Comparison of ENCODE assay signal across 11 mouse cellular contexts in the genomic region with DNA sequence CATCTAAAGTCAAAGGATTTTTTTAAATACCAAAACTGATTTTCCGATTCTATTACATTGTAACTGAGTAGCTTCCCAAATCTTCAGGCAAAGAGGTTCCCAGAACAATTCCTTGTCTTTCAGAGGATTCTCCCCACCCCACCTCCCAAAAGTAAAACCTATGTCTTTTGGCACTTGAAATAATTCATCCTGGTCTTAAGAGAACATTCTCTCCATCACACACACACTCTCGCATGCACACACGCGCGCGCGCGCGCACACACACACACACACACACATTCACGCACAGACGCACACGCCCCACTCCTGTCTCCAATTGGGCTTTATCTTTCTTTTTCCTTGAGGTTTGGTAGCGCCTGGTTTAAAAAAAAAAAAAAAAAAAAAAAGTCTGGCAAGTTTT. TPM values are rescaled to one million over a fixed set of nuclear protein-coding genes. Genes with fewer than 3 reads are reported as not detected.
DNase-seq lines count a peak whose midpoint lies in the region; ATAC-seq and TF ChIP-seq lines count a peak whose summit lies in the region.
"Had no signal": no experiment of that assay in that cellular context is flagged by ENCODE, and none has a peak within 500 bp of the region (broad histone marks: within the 10 kb centered on the region; RNA-seq: fewer than 3 reads in every experiment).

No protein-coding gene starts in this region.

- no peaks in the 10 kb centered on the region for H3K36me3 ChIP-seq in kidney, postnatal 0 days (ENCODE audit: insufficient read depth, low read length)
- no peaks in the 10 kb centered on the region for H3K36me3 ChIP-seq in forebrain, embryonic 12.5 days (replicated peaks)
- H3K36me3 ChIP-seq in limb, embryonic 10.5 days = no peaks in the 10 kb centered on the region

- 0 out of 2 replicates have a peak overlapping the region, but pooled peaks have one; percentile 24 for H3K4me3 ChIP-seq in kidney, postnatal 0 days (replicated peaks; ENCODE audit: low read depth, low read length)
- peak overlapping the region; percentile 33 for H3K4me3 ChIP-seq in forebrain, embryonic 12.5 days (replicated peaks)
- peak overlapping the region; percentile 57 for H3K4me3 ChIP-seq in limb, embryonic 10.5 days
- no peak overlapping the region for H3K4me3 ChIP-seq in cerebellum, adult 2 months (replicated peaks; ENCODE audit: insufficient read depth, low read depth, low read length)
- H3K4me3 ChIP-seq: myocyte had no signal

- TF ChIP-seq CTCF in kidney, postnatal 0 days (IDR thresholded peaks at IDR 0.05; ENCODE audit: low read depth) = no peak
- no peak for TF ChIP-seq CTCF in cerebellum, adult 2 months (IDR thresholded peaks at IDR 0.05; ENCODE audit: borderline replicate concordance, insufficient read depth, low read depth, low read length)

- peaks cover 4% of the 10 kb centered on the region; the same call in 1 of the 2 replicates for H3K4me1 ChIP-seq in kidney, postnatal 0 days (replicated peaks; ENCODE audit: insufficient read depth, low read length)
- H3K4me1 ChIP-seq in forebrain, embryonic 12.5 days = peaks cover 34% of the 10 kb centered on the region
- H3K4me1 ChIP-seq in limb, embryonic 10.5 days = peaks cover 62% of the 10 kb centered on the region
- H3K4me1 ChIP-seq in cerebellum, adult 2 months (ENCODE audit: control insufficient read depth, insufficient read depth, low read length) = no peaks in the 10 kb centered on the region

- DNase-seq in kidney, postnatal 0 days (ENCODE audit: low spot score) = no peak
- DNase-seq in kidney, adult 8-10 months = no peak
- DNase-seq in limb, embryonic 10.5 days (ENCODE audit: low spot score) = peak; percentile 48
- DNase-seq in retina, embryonic 14.5 days (ENCODE audit: low spot score) = peak; percentile 27
- no peak for DNase-seq in spleen, adult 18-20 months
- no peak for DNase-seq in cerebellum, adult 2 months
- DNase-seq in cerebellum, adult 8-10 months = no peak
- DNase-seq: gastrocnemius, postnatal 36 days had no signal

- H3K9ac ChIP-seq in kidney, postnatal 0 days (ENCODE audit: low read depth, low read length) = no peak overlapping the region
- no peak overlapping the region for H3K9ac ChIP-seq in forebrain, embryonic 12.5 days

- H3K4me2 ChIP-seq in kidney, postnatal 0 days (ENCODE audit: low read length) = peak overlapping the region; percentile 53
- peak overlapping the region; percentile 54 for H3K4me2 ChIP-seq in forebrain, embryonic 12.5 days

- ATAC-seq in kidney, postnatal 0 days (replicated peaks; ENCODE audit: low FRiP score, low read depth) = no peak
- ATAC-seq in forebrain, embryonic 12.5 days (ENCODE audit: low FRiP score) = no peak

- no peaks in the 10 kb centered on the region for H3K9me3 ChIP-seq in kidney, postnatal 0 days (replicated peaks; ENCODE audit: low read length)
- no peaks in the 10 kb centered on the region for H3K9me3 ChIP-seq in forebrain, embryonic 12.5 days
- no peaks in the 10 kb centered on the region for H3K9me3 ChIP-seq in limb, embryonic 10.5 days (replicated peaks)

- H3K27ac ChIP-seq in kidney, postnatal 0 days = no peak overlapping the region
- no peak overlapping the region for H3K27ac ChIP-seq in forebrain, embryonic 12.5 days
- H3K27ac ChIP-seq in limb, embryonic 10.5 days = peak overlapping the region; percentile 82
- no peak overlapping the region for H3K27ac ChIP-seq in cerebellum, adult 2 months (ENCODE audit: insufficient read depth, low read length)
- H3K27ac ChIP-seq: left cerebral cortex, adult 2 months had no signal

- peaks cover 53% of the 10 kb centered on the region for H3K27me3 ChIP-seq in kidney, postnatal 0 days (ENCODE audit: insufficient read depth, low read length)
- peaks cover 73% of the 10 kb centered on the region for H3K27me3 ChIP-seq in forebrain, embryonic 12.5 days
- peaks cover 50% of the 10 kb centered on the region for H3K27me3 ChIP-seq in limb, embryonic 10.5 days (ENCODE audit: low read depth, poor library complexity, severe bottlenecking)
- peaks cover 3% of the 10 kb centered on the region; the same call in 1 of the 2 replicates for H3K27me3 ChIP-seq in cerebellum, adult 2 months (ENCODE audit: control insufficient read depth, insufficient read depth, low read length)

- no peak for TF ChIP-seq POLR2A in cerebellum, adult 2 months (IDR thresholded peaks at IDR 0.05; ENCODE audit: borderline replicate concordance, insufficient read depth, low read length)

- 3% methylated on average over 13 of the region's 13 CpGs for WGBS in kidney, postnatal 0 days
- 3% methylated on average over 13 of the region's 13 CpGs for WGBS in forebrain, embryonic 12.5 days
- WGBS in limb, embryonic 10.5 days = 1% methylated on average over 13 of the region's 13 CpGs
- 4% methylated on average over 13 of the region's 13 CpGs for WGBS in cerebellum, adult 2 months

RNA-seq across cellular contexts. Expression of a gene that starts 2.7 kb away (rescaled TPM):
- 0.08 and 0.15 TPM in 2 replicates for polyA plus RNA-seq in kidney, postnatal 0 days (2015; fragmentation: Nextera tagmentation; extraction: Ambion mirVana)
- 2.7 and 3.8 TPM in 2 replicates for polyA plus RNA-seq in forebrain, embryonic 12.5 days (2016; fragmentation: Nextera tagmentation; extraction: Ambion mirVana)
- 2.8 and 6.0 TPM in 2 replicates for polyA plus RNA-seq in limb, embryonic 10.5 days (2016; fragmentation: Nextera tagmentation; extraction: Ambion mirVana)
- polyA plus RNA-seq in cerebellum, adult 2 months (2012; rRNA removed) = 0.10 and 0.11 TPM in 2 replicates
- polyA plus RNA-seq: myocyte had no signal

RNA-seq across cellular contexts. Expression of a gene that starts 54.8 kb away (rescaled TPM):
- 0.62 and 1.2 TPM in 2 replicates for polyA plus RNA-seq in kidney, postnatal 0 days (2015; fragmentation: Nextera tagmentation; extraction: Ambion mirVana)
- 0.36 and 0.92 TPM in 2 replicates for polyA plus RNA-seq in forebrain, embryonic 12.5 days (2016; fragmentation: Nextera tagmentation; extraction: Ambion mirVana)
- polyA plus RNA-seq in limb, embryonic 10.5 days (2016; fragmentation: Nextera tagmentation; extraction: Ambion mirVana) = 0.13 and 0.20 TPM in 2 replicates
- 80.2 and 86.8 TPM in 2 replicates for polyA plus RNA-seq in cerebellum, adult 2 months (2012; rRNA removed)
- polyA plus RNA-seq: myocyte had no signal

Comparison
In these comparisons a context has a peak if more than half of its experiments do, and no peak if none do; other contexts are left out.
1. DNase-seq: peak in limb, embryonic 10.5 days (single experiment) and retina, embryonic 14.5 days (single experiment); none in kidney, postnatal 0 days (single experiment), kidney, adult 8-10 months (0 of 2), spleen, adult 18-20 months (0 of 2), cerebellum, adult 2 months (0 of 2) and cerebellum, adult 8-10 months (single experiment).
2. RNA of a gene that starts 54.8 kb away (polyA plus RNA-seq): 80.2 to 86.8 TPM in cerebellum, adult 2 months; 0.36 to 0.92 TPM in forebrain, embryonic 12.5 days, 0.62 to 1.2 TPM in kidney, postnatal 0 days and 0.13 to 0.20 TPM in limb, embryonic 10.5 days; every median in the first group is over 10 times any median in the second.